Mouse (Mus musculus) layer of hippocampus, adult 8-10 months (tissue): ENCODE data around the gene Cacna1g. TPM values are rescaled to one million over a fixed set of nuclear protein-coding genes. Genes with fewer than 3 reads are reported as not detected.

Experiments used
- DNase-seq, 2 experiments: peaks; one replicate each; pipeline ENCODE4 v3.0.0; 2022; ENCODE audit warnings: low spot score in 2 of 2
- total RNA-seq, 4 experiments: library from RNA; stranded (reverse); gene quantifications; 2 replicates each; pipeline ENCODE4 v1.2.4; 2022

Gene Cacna1g
- total RNA-seq, 4 experiments from 2014 or later: 49.3 to 83.1 (median 67.7) TPM

GRCm38 (mm10) chr11:94363690-94364089 lies 110.3 kb downstream of the Cacna1g start:
- no peak for DNase-seq

GRCm38 (mm10) chr11:94362101-94362500 lies 111.9 kb downstream of the Cacna1g start:
- no peak for DNase-seq

GRCm38 (mm10) chr11:94361166-94361870 lies 112.7 kb downstream of the Cacna1g start:
- no peak for DNase-seq

GRCm38 (mm10) chr11:94359168-94359567 lies 114.8 kb downstream of the Cacna1g start:
- DNase-seq: no peak

Other genes starting within 250 kb of the Cacna1g start
- 1 to 10 TPM; 1.3 to 2.4 (median 1.9) TPM for gene Wfikkn2, start 228.2 kb downstream of the Cacna1g start, total RNA-seq
- gene Gm21885, start 192.3 kb downstream of the Cacna1g start, total RNA-seq: not detected
- gene Luc7l3, start 152.2 kb downstream of the Cacna1g start, total RNA-seq: 100 to 1,000 TPM; 101 to 126 (median 109) TPM
- 100 to 1,000 TPM; 116 to 122 (median 119) TPM for gene Ankrd40, start 146.2 kb downstream of the Cacna1g start, total RNA-seq
- gene Abcc3, start 81.2 kb downstream of the Cacna1g start, total RNA-seq: 1 to 10 TPM; 1.3 to 8.4 (median 3.9) TPM
- under 1 TPM in 2 of 4 experiments, not detected in 2; 0.43 to 0.64 TPM for gene Spata20, start 12.0 kb upstream of the Cacna1g start, total RNA-seq
- gene Epn3, start 25.8 kb upstream of the Cacna1g start, total RNA-seq: 1 to 10 TPM; 1.9 to 2.7 (median 2.4) TPM
- gene Mycbpap, start 47.5 kb upstream of the Cacna1g start, total RNA-seq: 1 to 10 TPM; 3.1 to 7.6 (median 3.5) TPM
- gene Rsad1, start 75.1 kb upstream of the Cacna1g start, total RNA-seq: 10 to 100 TPM; 12.3 to 14.5 (median 12.6) TPM
- under 1 TPM in 1 of 4 experiments, not detected in 3; 0.71 TPM for gene Chad, start 90.8 kb upstream of the Cacna1g start, total RNA-seq
- gene Acsf2, start 127.7 kb upstream of the Cacna1g start, total RNA-seq: 10 to 100 TPM; 17.4 to 21.5 (median 20.1) TPM
- gene Lrrc59, start 155.6 kb upstream of the Cacna1g start, total RNA-seq: 10 to 100 TPM; 74.1 to 83.9 (median 79.3) TPM
- gene Mrpl27, start 179.6 kb upstream of the Cacna1g start, total RNA-seq: 10 to 100 TPM; 61.9 to 66.8 (median 65.8) TPM
- under 1 TPM in 2 of 4 experiments, not detected in 2; 0.35 to 0.52 TPM for gene Eme1, start 179.8 kb upstream of the Cacna1g start, total RNA-seq
- 10 to 100 TPM; 23.5 to 28.4 (median 25.3) TPM for gene Xylt2, start 203.3 kb upstream of the Cacna1g start, total RNA-seq
- gene Gm11541, start 230.3 kb upstream of the Cacna1g start, total RNA-seq: not detected